Mouse (Mus musculus): ENCODE measurements around the gene Spint2. TPM values are rescaled to one million over a fixed set of nuclear protein-coding genes. Genes with fewer than 3 reads are reported as not detected.
A peak's percentile ranks its signal among the peaks of the same experiment; 100 is the strongest.

Gene Spint2
- 146 and 160 TPM in 2 replicates for polyA plus RNA-seq (2012; rRNA removed)

GRCm38 (mm10) chr7:29281201-29282073 is at the start of gene Spint2:
Spint2 (minus strand) TSS chr7:29281912.
- TF ChIP-seq CTCF (IDR thresholded peaks at IDR 0.05; ENCODE audit: control insufficient read depth, insufficient read depth, insufficient replicate concordance, low read depth, low read length) (no peak), POLR2A (IDR thresholded peaks at IDR 0.05; ENCODE audit: control insufficient read depth, low read depth, low read length) (peak; percentile 60)
- H3K27me3 ChIP-seq (ENCODE audit: control insufficient read depth, insufficient read depth, low read length) = no peaks in the 10 kb centered on the region
- H3K4me1 ChIP-seq (ENCODE audit: control insufficient read depth, insufficient read depth, low read length) = peaks cover 11% of the 10 kb centered on the region
- peak within 1 kb of the TSS; percentile 92 for H3K27ac ChIP-seq (ENCODE audit: control insufficient read depth, insufficient read depth, low read depth, low read length)
- peak within 1 kb of the TSS; percentile 95 for H3K4me3 ChIP-seq (ENCODE audit: control insufficient read depth, low read depth, low read length)
- no peaks in the 10 kb centered on the region for H3K36me3 ChIP-seq (ENCODE audit: control insufficient read depth, insufficient read depth, low read length)

- H3K27me3 ChIP-seq (ENCODE audit: control insufficient read depth, insufficient read depth, low read length) = no peaks in the 10 kb centered on the region
- H3K4me3 ChIP-seq (ENCODE audit: control insufficient read depth, low read depth, low read length) = no peak overlapping the region
- H3K36me3 ChIP-seq (ENCODE audit: control insufficient read depth, insufficient read depth, low read length) = peaks cover 2% of the 10 kb centered on the region; the same call in 1 of the 2 replicates
- no peaks in the 10 kb centered on the region for H3K4me1 ChIP-seq (ENCODE audit: control insufficient read depth, insufficient read depth, low read length)
- TF ChIP-seq CTCF (IDR thresholded peaks at IDR 0.05; ENCODE audit: control insufficient read depth, insufficient read depth, insufficient replicate concordance, low read depth, low read length) (no peak), POLR2A (IDR thresholded peaks at IDR 0.05; ENCODE audit: control insufficient read depth, low read depth, low read length) (no peak)
- H3K27ac ChIP-seq (ENCODE audit: control insufficient read depth, insufficient read depth, low read depth, low read length) = no peak overlapping the region
Observed at GRCm38 (mm10) chr7:29328984-29329383, 47.3 kb upstream of the Spint2 start.

GRCm38 (mm10) chr7:29327087-29327486 is 45.4 kb upstream of the Spint2 start:
- no peaks in the 10 kb centered on the region for H3K27me3 ChIP-seq (ENCODE audit: control insufficient read depth, insufficient read depth, low read length)
- peaks cover 2% of the 10 kb centered on the region; the same call in 1 of the 2 replicates for H3K36me3 ChIP-seq (ENCODE audit: control insufficient read depth, insufficient read depth, low read length)
- no peaks in the 10 kb centered on the region for H3K4me1 ChIP-seq (ENCODE audit: control insufficient read depth, insufficient read depth, low read length)
- H3K4me3 ChIP-seq (ENCODE audit: control insufficient read depth, low read depth, low read length) = no peak overlapping the region
- no peak overlapping the region for H3K27ac ChIP-seq (ENCODE audit: control insufficient read depth, insufficient read depth, low read depth, low read length)
- TF ChIP-seq POLR2A (IDR thresholded peaks at IDR 0.05; ENCODE audit: control insufficient read depth, low read depth, low read length) (no peak), CTCF (IDR thresholded peaks at IDR 0.05; ENCODE audit: control insufficient read depth, insufficient read depth, insufficient replicate concordance, low read depth, low read length) (no peak)

GRCm38 (mm10) chr7:29319337-29320307 is 37.9 kb upstream of the Spint2 start:
- peak overlapping the region; percentile 44 for H3K4me3 ChIP-seq (ENCODE audit: control insufficient read depth, low read depth, low read length)
- no peaks in the 10 kb centered on the region for H3K36me3 ChIP-seq (ENCODE audit: control insufficient read depth, insufficient read depth, low read length)
- H3K4me1 ChIP-seq (ENCODE audit: control insufficient read depth, insufficient read depth, low read length) = peaks cover 31% of the 10 kb centered on the region
- H3K27me3 ChIP-seq (ENCODE audit: control insufficient read depth, insufficient read depth, low read length) = no peaks in the 10 kb centered on the region
- H3K27ac ChIP-seq (ENCODE audit: control insufficient read depth, insufficient read depth, low read depth, low read length) = peak overlapping the region; percentile 65
- no peak for TF ChIP-seq POLR2A (IDR thresholded peaks at IDR 0.05; ENCODE audit: control insufficient read depth, low read depth, low read length)
- TF ChIP-seq CTCF (IDR thresholded peaks at IDR 0.05; ENCODE audit: control insufficient read depth, insufficient read depth, insufficient replicate concordance, low read depth, low read length) = no peak

- Histone ChIP-seq H3K36me3 (ENCODE audit: control insufficient read depth, insufficient read depth, low read length) (no peaks in the 10 kb centered on the region), H3K27ac (ENCODE audit: control insufficient read depth, insufficient read depth, low read depth, low read length) (peak overlapping the region; percentile 12), H3K4me1 (ENCODE audit: control insufficient read depth, insufficient read depth, low read length) (peaks cover 35% of the 10 kb centered on the region), H3K27me3 (ENCODE audit: control insufficient read depth, insufficient read depth, low read length) (no peaks in the 10 kb centered on the region), H3K4me3 (ENCODE audit: control insufficient read depth, low read depth, low read length) (peak overlapping the region; percentile 44; the same call in 1 of the 2 replicates)
- TF ChIP-seq CTCF (IDR thresholded peaks at IDR 0.05; ENCODE audit: control insufficient read depth, insufficient read depth, insufficient replicate concordance, low read depth, low read length) (no peak), POLR2A (IDR thresholded peaks at IDR 0.05; ENCODE audit: control insufficient read depth, low read depth, low read length) (peak; percentile 32; the same call in 1 of the 2 replicates)
Observed at GRCm38 (mm10) chr7:29318115-29318911, 36.6 kb upstream of the Spint2 start.

- Histone ChIP-seq H3K36me3 (ENCODE audit: control insufficient read depth, insufficient read depth, low read length) (no peaks in the 10 kb centered on the region), H3K27me3 (ENCODE audit: control insufficient read depth, insufficient read depth, low read length) (no peaks in the 10 kb centered on the region), H3K4me1 (ENCODE audit: control insufficient read depth, insufficient read depth, low read length) (peaks cover 35% of the 10 kb centered on the region), H3K27ac (ENCODE audit: control insufficient read depth, insufficient read depth, low read depth, low read length) (peak overlapping the region; percentile 23; the same call in 1 of the 2 replicates), H3K4me3 (ENCODE audit: control insufficient read depth, low read depth, low read length) (no peak overlapping the region)
- TF ChIP-seq CTCF (IDR thresholded peaks at IDR 0.05; ENCODE audit: control insufficient read depth, insufficient read depth, insufficient replicate concordance, low read depth, low read length) (no peak), POLR2A (IDR thresholded peaks at IDR 0.05; ENCODE audit: control insufficient read depth, low read depth, low read length) (no peak)
Observed at GRCm38 (mm10) chr7:29317558-29317957, 35.8 kb upstream of the Spint2 start.

All from testis, adult 2 months (tissue).